Mouse (Mus musculus) heart, adult 18-20 months (tissue): ENCODE data around the gene Rasgef1a. TPM values are rescaled to one million over a fixed set of nuclear protein-coding genes. Genes with fewer than 3 reads are reported as not detected.
A peak's percentile ranks its signal among the peaks of the same experiment; 100 is the strongest.

Experiments used
- DNase-seq, 2 experiments: peaks; one replicate each; pipeline ENCODE4 v3.0.0; 2021 to 2022; ENCODE audit warnings: mixed read lengths in 1 of 2
- microRNA-seq, 2 experiments: library from miRNA; unstranded; fragments of <30 nt; microRNA quantifications; one replicate each; pipeline ENCODE4 v1.2.0; 2022
- total RNA-seq, 2 experiments: library from RNA; stranded (reverse); gene quantifications; 2 replicates each; pipeline ENCODE4 v1.2.3; 2021

The Rasgef1a gene
- total RNA-seq, 2 experiments from 2014 or later: 0.20 to 0.23 TPM

DNA sequence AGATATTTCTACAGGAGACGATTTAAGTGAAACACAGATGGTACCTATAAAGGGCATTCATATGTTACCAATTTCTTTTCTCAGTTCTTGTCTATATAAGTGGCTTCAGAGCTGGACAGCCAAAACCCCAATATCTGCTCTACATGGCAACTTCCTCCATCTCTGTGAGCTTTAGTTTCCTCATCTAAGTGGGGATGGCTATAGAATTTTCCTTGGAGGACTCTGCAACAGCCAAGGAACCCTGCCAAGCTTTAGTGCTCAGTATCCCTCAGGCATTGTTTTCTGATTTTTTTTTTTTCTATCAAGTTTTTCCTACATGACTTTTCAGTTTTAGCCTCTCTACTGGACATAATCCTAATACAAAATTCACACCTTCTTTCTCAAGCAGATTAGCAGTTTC, 123.2 kb downstream of the Rasgef1a start:
- DNase-seq: no peak

DNA sequence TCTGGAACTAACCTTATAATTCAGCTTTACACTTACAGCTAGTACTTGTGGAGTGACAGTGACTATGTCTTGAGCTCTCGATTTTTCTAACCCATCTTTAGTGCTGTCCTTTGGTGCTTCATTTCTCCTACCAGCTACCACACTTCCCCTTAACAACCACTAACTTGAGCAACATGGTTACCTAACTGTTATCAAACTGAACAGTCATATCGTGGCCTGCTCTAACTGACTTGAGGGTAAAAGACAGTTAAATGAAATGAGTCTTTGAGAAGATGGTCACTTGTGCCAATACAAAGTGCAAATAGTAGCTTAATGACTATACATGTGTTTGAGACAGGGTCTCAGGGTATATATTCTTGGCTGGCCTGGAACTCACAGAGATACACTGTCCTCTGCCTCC, 125.9 kb downstream of the Rasgef1a start:
- no peak for DNase-seq

DNA sequence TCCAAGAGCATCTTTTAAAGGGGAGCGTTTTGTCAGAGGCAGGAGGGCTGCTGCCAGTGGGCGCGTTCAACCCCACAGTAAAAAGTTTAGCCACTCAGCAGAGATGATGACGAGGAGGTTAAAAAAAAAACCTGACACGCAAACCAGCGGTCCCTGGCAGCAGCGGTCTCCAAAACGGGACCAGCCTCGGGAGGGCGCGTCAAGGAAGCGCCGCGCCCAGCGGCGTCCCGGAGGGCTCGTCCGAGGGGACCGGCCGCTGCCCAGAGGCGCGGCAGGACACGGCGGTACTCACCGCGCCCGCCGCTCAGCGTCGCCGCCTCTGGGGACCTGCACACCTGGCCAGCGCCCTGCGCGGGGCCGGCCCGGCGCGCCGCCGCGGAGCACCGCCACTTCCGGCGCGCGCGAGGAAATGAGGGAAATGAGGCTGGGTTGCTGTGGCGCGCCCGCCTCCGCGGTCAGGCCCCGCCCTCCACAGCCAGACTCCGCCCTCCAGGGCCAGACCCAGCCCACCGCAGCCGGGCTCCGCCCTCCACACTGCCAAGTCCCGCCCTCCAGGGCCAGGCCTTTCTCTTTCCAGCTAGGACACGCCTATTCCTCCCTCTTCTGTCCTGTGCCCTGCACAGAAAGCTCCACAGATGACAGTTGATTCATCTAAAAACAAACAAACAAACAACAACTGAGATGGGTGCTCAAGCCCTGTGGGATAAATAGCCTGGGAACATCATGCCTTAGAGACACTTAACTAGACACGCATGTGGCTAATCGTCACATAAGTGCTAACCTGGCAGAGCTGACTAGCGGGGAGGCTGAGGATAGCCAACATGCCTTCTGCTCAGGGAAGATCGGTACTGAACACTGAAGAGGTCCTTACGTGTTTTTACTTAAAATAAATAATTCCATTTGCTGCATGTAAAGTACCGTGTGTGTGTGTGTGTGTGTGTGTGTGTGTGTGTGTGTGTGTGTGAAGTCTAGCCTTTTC, 127.8 kb downstream of the Rasgef1a start, which contains the start of gene Csgalnact2:
Csgalnact2 (minus strand) TSS at position 410 of the 979 bp plus-strand sequence.
- peak; percentile 96 for DNase-seq

DNA sequence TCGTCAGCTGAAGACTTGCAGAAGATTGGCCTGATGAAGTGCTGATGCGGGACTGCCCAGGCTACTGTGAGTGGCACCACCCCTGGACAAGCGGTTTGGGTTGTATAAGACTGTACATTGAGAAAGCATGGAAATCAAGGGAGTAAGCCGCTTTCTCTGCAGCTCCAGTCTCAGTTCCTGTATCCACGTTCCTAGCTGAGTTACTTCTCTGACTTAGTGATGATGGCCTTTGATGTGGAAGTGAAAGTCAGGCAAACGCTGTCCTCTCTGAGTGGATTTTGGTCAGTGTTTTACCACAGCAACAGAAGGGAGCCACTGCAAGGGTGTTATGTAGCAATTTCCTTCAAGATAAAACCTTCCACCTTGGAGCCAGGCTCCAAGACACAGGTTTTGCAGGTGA, 129.7 kb downstream of the Rasgef1a start:
- DNase-seq: peak in 1 of 2 experiments; percentile 37

Small RNAs within 50 kb of the gene (microRNA-seq; reads per million reads assigned to microRNA genes)
- gene Mir7044: 0 to 0.27 reads per million in 2 experiments

Other genes with a start within 250 kb of the Rasgef1a start
- 10 to 100 TPM; 33.5 to 35.4 TPM for gene Zfp637, start 170.3 kb upstream of the Rasgef1a start, total RNA-seq
- under 1 TPM; 0.17 to 0.18 TPM for gene Zfp239, start 149.3 kb upstream of the Rasgef1a start, total RNA-seq
- gene Hnrnpf, start 111.1 kb upstream of the Rasgef1a start, total RNA-seq: 100 to 1,000 TPM; 193 to 194 TPM
- gene Fxyd4, start 73.7 kb upstream of the Rasgef1a start, total RNA-seq: not detected
- gene Csgalnact2, start 127.7 kb downstream of the Rasgef1a start, total RNA-seq: 10 to 100 TPM; 17.5 to 17.9 TPM
- gene Ret, start 186.3 kb downstream of the Rasgef1a start, total RNA-seq: 1 to 10 TPM; 3.3 to 5.3 TPM